Mouse (Mus musculus) ovary, postnatal 14 days (tissue): ENCODE results near the gene Psmd10.

ENCODE experiments used
- DNase-seq: peaks from one replicate; pipeline ENCODE4 v3.0.0; 2022; ENCODE audit warnings: low spot score

The Psmd10 gene

GRCm38 (mm10) chrX:140956272-140956940, at the start of gene Psmd10, which contains the start of gene Atg4a:
TSS of gene Psmd10 (minus strand) at chrX:140956728.
TSS of gene Atg4a (plus strand) at chrX:140956907.
- DNase-seq: peak; percentile 68

DNA sequence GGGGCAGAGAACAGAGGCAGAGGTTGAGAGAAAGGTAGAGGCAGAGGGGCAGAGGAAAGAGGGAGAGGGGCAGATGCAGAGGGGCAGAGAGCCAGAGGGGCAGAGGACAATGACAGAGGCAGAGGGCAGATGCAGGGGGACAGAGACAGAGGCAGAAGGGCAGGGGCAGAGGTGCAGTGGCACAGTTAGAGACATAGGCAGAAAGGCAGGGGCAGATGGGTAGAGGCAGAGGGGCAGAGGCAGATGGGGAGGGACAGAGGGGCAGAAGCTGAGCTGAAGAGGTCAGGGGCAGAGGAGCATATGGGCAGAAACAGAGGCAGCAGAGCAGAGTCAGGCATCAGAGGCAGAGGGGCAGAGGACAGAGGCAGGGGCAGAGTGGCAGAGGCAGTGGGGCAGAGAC, 42.4 kb upstream of the Psmd10 start:
- DNase-seq: no peak

- DNase-seq: no peak
These were observed 41.5 kb upstream of the Psmd10 start for GRCm38 (mm10) chrX:140997912-140998545.

DNA sequence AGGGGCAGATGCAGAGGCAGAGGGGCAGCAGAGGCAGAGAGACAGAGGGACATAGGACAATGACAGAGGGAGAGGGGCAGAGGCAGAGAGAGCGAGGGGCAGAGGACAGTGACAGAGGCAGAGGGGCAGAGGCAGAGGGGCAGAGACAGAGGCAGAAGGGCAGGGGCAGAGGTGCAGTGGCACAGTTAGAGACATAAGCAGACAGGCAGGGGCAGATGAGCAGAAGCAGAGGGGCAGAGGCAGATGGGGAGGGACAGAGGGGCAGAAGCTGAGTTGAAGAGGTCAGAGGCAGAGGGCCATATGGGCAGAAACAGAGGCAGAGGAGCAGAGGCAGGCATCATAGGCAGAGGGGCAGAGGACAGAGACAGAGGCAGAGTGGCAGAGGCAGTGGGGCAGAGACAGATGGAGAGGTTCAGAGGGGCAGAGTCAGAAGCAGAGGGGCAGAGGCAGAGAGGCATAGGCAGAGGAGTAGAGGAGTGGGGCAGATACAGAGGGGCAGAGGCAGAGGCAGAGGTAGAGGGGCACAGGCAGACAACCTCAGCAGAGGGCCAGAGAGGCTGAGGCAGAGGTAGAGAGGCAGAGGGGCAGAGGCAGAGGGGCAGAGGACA, 40.5 kb upstream of the Psmd10 start:
- no peak for DNase-seq

- no peak for DNase-seq
These were observed 28.7 kb upstream of the Psmd10 start for GRCm38 (mm10) chrX:140985256-140985655.

- DNase-seq: no peak
These were observed 28.3 kb upstream of the Psmd10 start for GRCm38 (mm10) chrX:140984795-140985194.

DNA sequence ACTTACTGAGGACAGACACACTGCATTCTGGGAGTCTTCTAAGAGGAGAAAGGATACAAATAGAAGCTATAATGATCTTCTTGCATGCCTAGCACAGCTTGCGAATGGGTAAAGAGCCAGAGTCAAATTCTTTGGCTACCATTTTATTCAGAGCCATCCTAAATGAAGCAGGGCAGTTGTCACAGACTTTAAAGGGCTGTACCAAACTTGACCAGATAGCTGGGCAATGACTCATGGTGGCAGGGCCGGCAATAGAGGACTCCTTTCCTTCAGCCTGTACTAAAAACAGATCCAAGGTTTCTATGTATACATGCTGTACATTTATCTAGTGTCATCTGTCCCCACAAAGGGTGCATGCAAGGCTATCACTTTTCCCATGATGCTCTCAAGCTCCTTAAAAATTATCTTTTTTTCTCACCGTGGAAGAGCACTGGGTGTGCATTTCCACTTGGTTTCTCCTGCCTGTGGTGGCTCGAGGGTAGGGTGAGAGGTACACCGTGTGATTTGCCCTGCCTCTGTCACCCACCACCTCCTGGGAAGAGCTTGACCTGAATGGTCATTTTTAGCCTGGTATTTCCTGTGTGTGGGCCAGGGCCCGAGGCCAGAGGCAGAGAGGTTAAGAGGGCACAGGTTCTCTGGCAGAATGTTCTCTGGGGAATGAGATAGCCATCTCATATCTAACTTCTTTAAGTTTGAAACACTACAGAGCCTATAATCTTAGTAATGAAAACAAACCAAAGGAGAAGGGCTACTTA, 26.9 kb upstream of the Psmd10 start:
- DNase-seq: no peak

- DNase-seq: no peak
These were observed 23.6 kb upstream of the Psmd10 start for GRCm38 (mm10) chrX:140980163-140980562.

DNA sequence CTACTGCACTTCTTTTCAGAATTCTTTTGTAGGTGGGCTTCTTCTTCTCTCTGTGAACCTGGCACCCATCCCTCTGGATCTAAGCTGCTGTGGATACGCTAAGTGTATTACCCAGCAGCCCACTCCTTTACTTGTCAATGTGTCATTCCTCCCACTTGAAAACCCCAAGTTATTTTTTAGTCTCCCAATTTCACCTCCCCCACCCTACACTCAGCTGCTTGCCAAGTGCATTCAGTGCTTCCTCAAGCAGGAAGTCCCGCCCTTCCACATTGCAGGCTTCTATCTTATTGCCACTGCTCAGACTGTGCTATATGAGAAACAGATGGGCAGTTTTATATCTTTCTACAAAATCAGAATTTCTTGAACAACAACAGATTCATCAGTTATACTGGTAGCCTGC, 23.0 kb upstream of the Psmd10 start:
- no peak for DNase-seq

- no peak for DNase-seq
These were observed 22.4 kb upstream of the Psmd10 start for GRCm38 (mm10) chrX:140978943-140979342.

- no peak for DNase-seq
These were observed 431 bp upstream of the Psmd10 start for GRCm38 (mm10) chrX:140956959-140957358.

DNA sequence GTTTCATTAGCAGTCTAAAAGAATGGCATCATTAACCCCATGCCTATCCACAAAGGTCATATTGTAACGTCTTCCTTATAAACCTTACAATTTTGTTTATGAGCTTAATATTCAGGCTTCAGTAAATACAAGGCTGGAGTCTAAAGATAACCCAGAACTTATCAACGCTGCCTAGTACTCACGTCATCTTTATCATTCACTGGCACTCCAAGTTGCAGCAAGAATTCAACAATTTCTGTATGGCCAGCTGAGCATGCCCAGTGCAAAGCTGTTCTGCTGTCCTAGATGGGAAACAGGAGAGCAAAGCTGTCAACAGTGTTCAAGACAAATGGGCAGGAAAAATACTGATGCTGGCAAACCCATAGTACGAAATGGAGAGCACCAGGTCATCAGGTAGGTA, 2.9 kb downstream of the Psmd10 start:
- no peak for DNase-seq

DNA sequence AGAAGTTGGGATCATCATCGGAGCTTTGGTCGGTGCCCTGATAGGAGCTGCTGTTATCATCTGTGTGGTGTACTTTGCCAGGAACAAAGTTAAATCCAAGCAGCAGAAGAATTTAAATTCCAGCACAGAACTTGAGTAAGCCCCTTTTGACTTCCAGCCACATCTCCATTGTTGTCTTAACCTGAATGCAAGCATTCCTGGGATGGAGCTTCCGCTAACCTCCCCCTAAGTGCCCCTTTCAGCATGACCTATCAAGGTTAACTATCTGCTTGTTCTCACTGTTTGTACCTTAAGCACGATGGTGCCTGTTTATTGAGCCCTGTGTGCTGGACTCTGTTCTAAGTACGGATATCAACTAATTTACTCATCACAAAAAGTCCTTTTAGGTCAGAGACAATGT, 20.3 kb downstream of the Psmd10 start:
- no peak for DNase-seq

DNA sequence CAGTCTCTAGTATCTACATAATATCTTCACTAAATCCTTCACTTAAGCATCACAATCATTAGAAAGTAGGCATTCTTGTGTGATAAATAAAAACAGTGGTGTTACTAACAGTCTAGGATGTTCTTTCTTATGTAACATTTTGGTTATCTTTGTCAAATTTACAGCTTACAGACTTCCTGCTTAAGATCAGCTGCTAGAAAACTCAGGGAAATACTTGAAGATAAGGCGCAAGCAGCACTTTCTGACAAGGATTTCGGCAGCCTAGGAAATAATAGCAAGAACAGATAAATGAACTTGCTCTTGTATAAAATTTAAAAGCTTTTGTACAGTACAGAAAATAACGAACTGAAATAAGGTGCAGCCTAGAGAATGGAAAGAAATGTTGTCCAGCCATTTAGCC, 23.3 kb downstream of the Psmd10 start:
- DNase-seq: no peak

DNA sequence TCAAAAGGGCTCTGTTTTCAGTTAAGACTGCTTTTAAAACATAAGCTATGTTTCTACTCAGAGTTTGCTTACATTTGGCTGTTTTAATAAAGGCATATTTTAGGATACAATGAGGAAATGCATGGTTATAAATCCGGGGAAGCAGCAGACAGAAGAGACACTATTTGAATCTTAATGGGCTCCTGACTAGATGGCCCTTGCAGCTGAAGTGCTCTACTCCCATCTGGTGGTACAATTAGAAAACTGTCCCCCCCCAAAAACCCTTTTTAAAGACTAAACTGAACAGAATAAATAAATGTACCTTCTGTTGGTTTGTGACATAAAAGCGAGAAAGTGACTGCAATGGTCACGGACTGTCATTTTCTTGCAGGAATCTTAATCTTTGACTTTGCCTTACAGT, 24.5 kb downstream of the Psmd10 start:
- DNase-seq: no peak

DNA sequence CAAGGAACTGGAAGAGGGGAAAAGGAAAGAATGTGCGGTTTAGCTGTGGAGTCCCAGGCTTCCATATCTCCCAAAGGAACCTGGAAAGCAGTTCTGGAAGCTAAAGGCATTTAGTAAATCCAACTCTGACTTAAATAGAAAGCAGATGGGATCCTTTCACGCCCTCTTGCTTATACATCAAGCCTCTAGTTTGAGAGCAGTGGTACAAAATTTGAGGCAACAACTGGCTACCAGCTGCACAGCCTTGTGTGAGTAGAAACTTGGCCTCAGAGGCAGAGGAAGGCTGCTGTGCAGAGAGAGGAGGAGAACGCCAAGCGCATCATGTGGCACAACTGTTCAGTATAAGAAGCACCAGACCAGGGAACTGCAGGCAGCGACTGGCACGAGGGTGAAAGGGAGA, 35.2 kb downstream of the Psmd10 start:
- no peak for DNase-seq

DNA sequence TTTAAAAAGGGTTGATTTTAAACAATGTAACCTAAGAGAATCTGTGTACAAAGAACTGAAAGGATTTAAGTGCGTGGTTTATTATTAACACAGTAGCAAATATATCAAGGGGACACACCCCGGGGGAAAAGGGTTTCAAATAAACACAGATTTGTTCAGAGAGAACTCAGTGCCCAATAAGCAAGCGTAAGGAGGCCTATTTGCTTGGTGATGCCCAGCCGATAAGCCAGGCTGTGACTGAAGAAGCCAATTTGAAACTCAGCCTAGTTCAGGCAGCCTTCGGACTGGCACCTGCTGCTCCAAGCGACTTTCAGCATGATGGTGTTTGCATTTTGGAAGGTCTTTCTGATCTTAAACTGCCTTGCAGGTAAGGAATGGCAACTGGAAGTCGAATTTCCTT, 49.2 kb downstream of the Psmd10 start, which contains the start of gene Vsig1:
Gene Vsig1 (plus strand): TSS at position 249 of the 400 bp plus-strand sequence.
- no peak for DNase-seq

DNA sequence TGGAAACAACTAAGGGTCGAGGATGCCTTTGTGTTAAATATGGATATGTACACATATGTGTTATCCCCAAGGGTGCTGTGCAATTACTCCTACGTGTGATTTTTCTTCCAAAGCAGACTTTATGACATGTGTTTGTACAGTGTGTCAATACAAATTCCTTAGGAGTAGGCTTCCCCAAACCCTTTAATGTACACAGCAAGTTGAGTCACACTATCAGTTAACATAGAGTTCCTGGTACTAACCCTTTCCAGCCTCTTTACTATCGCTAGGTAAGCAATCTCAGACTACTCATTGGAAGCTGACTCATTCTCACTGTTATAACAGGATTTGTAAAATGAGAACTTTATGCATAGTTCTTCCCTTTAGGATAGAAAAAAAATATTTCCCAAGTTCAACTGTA, 53.0 kb downstream of the Psmd10 start:
- DNase-seq: no peak
